Mouse (Mus musculus) retina, adult 2 months (tissue): ENCODE measurements at regions not wholly inside any gene's neighbourhood (a gene's known extent, or its start where the extent isn't known, plus 50 kb on each side); places are given as distances from the start of the nearest gene placed in this dataset.

Experiments
- DNase-seq: peaks from one replicate; pipeline ENCODE4 v3.0.0-alpha.2; 2012; ENCODE audit warnings: low read depth, low spot score

DNA sequence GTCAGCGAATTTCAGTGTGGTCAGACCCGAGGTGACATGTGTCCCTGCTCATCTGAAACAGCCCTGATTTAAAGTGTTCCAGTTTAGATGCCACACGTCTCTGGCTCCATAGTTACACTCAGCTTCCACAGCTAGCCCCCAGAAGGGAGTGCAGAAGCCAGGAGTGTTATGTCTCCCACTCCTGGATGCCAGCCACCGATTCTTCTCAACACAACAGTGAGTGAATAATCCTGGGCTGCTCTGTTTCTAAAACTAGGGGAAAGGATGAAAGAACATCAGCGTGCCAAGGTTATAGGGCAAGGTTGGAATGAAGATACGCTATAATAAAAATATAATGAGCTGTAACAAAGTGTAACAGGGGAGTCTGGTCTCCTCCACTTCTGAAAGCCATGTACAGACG lies 51.5 kb upstream of the Stmnd1 start:
- no peak for DNase-seq

- DNase-seq, result peak; percentile 22
Measured at GRCm38 (mm10) chr13:46218101-46218701, 55.3 kb upstream of the Stmnd1 start.

- no peak for DNase-seq
Measured at GRCm38 (mm10) chr13:46216954-46217838, 56.3 kb upstream of the Stmnd1 start.

DNA sequence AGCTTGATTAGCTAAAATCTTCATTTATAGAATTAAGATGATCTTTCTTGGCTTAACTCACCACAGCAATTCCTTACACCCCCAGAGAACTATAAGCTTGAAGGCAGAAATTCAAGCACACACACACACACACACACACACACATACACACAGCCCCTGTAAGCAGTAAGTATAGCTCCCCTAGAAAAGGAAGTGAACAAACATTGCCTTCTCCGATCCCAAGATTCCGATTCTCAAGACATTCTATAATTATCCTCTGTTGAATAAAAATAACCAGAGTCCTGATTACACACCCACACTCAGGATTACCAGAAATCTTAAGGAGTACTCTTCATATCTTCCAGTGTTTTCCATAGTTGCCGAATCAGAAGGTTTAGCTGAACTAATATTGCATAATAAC lies 70.0 kb upstream of the Stmnd1 start:
- no peak for DNase-seq

GRCm38 (mm10) chr13:46202586-46202985 lies 70.9 kb upstream of the Stmnd1 start:
- no peak for DNase-seq

DNA sequence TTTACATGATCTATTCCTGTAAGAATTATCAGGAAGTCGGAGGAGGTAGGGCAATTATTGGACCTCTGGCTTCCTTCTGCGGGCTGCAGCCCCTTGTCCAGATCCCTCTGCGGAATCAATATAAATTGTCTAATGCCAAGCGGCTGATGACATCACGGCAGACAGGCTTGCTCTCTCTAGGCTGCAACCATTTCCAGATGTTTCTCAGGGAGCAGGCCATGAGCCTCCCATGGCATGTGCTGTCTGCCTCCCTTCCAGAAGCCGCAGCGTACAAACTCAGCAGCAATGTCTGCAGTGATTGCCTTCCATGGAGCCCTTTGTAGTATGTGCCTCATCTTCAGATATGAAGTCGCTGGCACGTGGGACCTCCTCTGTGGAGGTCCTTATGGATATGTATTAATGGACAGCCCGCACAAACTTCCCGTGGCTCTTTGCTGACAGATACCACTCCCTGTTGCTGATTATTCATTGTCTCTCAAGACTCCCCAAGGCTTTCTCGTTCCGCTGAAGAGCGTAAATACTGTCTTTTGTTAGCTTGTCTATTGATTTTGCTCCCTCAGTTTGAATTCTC lies 72.4 kb upstream of the Stmnd1 start:
- DNase-seq, result no peak

- no peak for DNase-seq
Measured at GRCm38 (mm10) chr13:46193131-46193530, 80.4 kb upstream of the Stmnd1 start.

GRCm38 (mm10) chr13:46189726-46190125 lies 83.8 kb upstream of the Stmnd1 start:
- no peak for DNase-seq

- DNase-seq, result no peak
Measured at GRCm38 (mm10) chr13:46182851-46183250, 90.7 kb upstream of the Stmnd1 start.

- DNase-seq, result no peak
Measured at GRCm38 (mm10) chr13:46180606-46181133, 92.9 kb upstream of the Stmnd1 start.

GRCm38 (mm10) chr13:46179916-46180315 lies 93.6 kb upstream of the Stmnd1 start:
- DNase-seq, result no peak

GRCm38 (mm10) chr13:46173103-46173502 lies 100.4 kb upstream of the Stmnd1 start:
- no peak for DNase-seq

- peak; percentile 63 for DNase-seq
Measured at GRCm38 (mm10) chr13:46162025-46162374, 111.5 kb upstream of the Stmnd1 start.

GRCm38 (mm10) chr13:46161261-46162024 lies 112.1 kb upstream of the Stmnd1 start:
- no peak for DNase-seq

DNA sequence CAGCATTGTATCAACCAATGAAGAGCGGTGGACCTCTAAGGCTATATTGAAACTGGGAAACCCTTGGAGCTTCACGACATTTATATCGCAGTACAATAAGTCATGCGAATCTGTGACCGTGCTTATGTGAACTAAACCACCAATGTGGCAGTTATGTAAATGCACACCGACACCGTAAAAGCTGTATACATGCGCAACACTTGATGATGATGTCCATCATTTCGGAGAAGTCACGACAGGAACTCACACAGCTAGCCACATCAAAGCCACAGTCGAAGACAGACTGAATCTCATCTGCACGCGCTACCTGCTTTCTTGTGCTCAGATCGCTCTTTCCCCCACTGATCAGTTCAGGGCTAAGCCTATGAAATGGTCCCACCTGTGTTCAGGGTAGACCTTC lies 114.2 kb upstream of the Stmnd1 start:
- DNase-seq, result no peak

DNA sequence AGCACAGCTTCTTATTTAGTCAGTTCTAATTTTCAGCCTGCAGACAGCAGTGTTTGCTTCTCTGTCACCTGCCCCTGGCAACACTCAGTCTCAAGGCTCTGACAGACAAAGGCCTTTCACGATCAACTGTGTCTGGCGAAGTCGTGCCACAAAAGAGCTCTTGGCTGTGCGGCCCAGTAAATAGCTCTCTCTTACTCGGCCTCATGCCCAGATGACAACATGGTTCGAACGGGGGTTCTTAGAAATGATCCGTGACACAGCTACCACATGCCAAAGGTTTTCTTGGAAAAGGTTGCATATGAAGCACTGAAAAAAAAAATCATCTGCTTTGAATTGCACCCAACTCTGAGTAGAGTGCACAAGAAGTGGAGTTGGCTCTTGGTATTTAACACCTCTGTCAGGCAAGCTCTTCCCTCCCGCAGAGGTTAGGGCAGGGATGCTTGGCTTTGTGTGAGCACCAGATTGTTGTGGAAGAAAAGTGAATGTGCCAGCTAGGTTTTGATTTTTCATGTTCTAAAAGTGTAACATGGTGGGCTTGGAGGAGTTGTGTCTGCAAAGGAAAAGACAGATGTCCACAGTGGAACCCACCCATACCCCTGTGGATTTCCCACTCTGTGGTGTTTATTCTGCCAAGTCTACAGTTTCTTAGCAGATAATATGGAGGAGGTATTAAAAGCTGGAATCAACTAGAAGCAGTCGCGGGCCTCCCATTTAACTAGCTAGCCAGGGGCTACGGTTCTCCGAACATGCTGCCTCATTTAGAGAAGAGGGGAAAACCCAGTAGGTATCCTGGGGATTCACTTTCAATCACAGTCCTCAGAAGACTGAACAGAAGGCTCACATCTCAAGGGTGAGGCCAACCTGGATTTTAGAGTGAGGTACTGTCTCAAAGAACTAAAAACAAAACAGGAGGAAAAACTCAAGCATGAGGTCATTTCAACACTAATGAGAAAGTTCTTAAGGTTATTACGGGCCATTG lies 120.0 kb upstream of the Stmnd1 start:
- DNase-seq, result no peak

- DNase-seq, result no peak
Measured at GRCm38 (mm10) chr13:46140006-46140405, 133.5 kb upstream of the Stmnd1 start.

DNA sequence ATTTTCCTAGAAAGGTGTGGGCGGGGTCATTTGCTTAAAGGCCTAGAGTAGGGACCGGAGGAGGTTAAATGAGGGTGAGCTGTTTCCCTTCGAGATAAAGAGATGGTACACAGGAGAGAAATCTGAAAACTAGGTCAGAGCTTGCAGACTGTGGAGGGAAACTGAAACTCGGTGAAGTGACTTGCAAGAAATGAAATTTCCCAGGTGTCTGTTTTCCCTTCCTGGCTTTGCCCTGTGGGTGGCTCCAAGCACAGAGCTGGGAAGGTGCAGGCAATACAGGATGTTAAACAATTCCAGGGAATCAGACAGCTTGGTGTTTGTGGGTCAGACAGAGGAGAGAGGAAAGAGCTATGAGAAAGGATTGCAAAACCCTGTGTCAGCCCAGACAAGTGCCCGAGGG lies 134.3 kb upstream of the Stmnd1 start:
- no peak for DNase-seq

- DNase-seq, result no peak
Measured at GRCm38 (mm10) chr13:46135411-46135810, 138.1 kb upstream of the Stmnd1 start.

GRCm38 (mm10) chr13:46129236-46129855 lies 144.2 kb upstream of the Stmnd1 start:
- no peak for DNase-seq
